Mouse (Mus musculus) midbrain, embryonic 13.5 days (tissue): Measurements from ENCODE around the gene Wdr18. TPM values are rescaled to one million over a fixed set of nuclear protein-coding genes. Genes with fewer than 3 reads are reported as not detected.

Source experiments
- ATAC-seq: fragments of 200-750 bp; cut with Nextera tagmentation; 2 replicates; pipeline ENCODE4 v1.8.0; 2017; ENCODE audit warnings: mild to moderate bottlenecking, moderate TSS enrichment, moderate library complexity
- H3K27ac ChIP-seq: fragments of 300-500 bp; sonication (generic); 2 replicates; pipeline ENCODE4 v1.5.1; 2015; ENCODE audit warnings: inconsistent platforms, mild to moderate bottlenecking, moderate library complexity
- H3K27me3 ChIP-seq: fragments of 300-500 bp; sonication (generic); 2 replicates; pipeline ENCODE4 v1.6.1; 2015; ENCODE audit warnings: mild to moderate bottlenecking, inconsistent platforms
- H3K36me3 ChIP-seq: fragments of 300-500 bp; sonication (generic); 2 replicates; pipeline ENCODE4 v1.6.1; 2015; ENCODE audit warnings: mild to moderate bottlenecking, inconsistent platforms
- H3K4me1 ChIP-seq: fragments of 300-500 bp; sonication (generic); replicated peaks from 2 replicates; pipeline ENCODE4 v1.6.1; 2015; ENCODE audit warnings: inconsistent platforms
- H3K4me2 ChIP-seq: fragments of 300-500 bp; sonication (generic); replicated peaks from 2 replicates; pipeline ENCODE4 v1.6.1; 2015; ENCODE audit warnings: moderate library complexity, mild to moderate bottlenecking, inconsistent platforms
- H3K4me3 ChIP-seq: fragments of 300-500 bp; sonication (generic); replicated peaks from 2 replicates; pipeline ENCODE4 v1.5.1; 2015; ENCODE audit warnings: mild to moderate bottlenecking, inconsistent platforms
- H3K9ac ChIP-seq: fragments of 300-500 bp; sonication (generic); replicated peaks from 2 replicates; pipeline ENCODE4 v1.6.1; 2015; ENCODE audit warnings: mild to moderate bottlenecking, inconsistent platforms
- H3K9me3 ChIP-seq: fragments of 300-500 bp; sonication (generic); 2 replicates; pipeline ENCODE4 v1.6.1; 2016; ENCODE audit warnings: mild to moderate bottlenecking, inconsistent platforms
- WGBS: fragments of 180-500 bp; shearing (Covaris S2); methylation state at CpG from one replicate; pipeline ENCODE4 v1.1.7; 2015; 5-methylcytosine and 5-hydroxymethylcytosine counted together
- polyA plus RNA-seq: library from polyadenylated mRNA; unstranded; fragments of >200 nt; fragmentation: Nextera tagmentation; extraction: Ambion mirVana; gene quantifications from 2 replicates; pipeline ENCODE4 v1.2.1, GENCODE M21; 2015

Wdr18 gene
- polyA plus RNA-seq, 1 experiment from 2014 or later = 76.7 TPM

- Histone ChIP-seq H3K27ac (no peak overlapping the region), H3K27me3 (no peaks in the 10 kb centered on the region), H3K4me2 (peak overlapping the region; percentile 91), H3K4me1 (peaks cover 73% of the 10 kb centered on the region), H3K9ac (peak overlapping the region; percentile 3; the same call in 1 of the 2 replicates), H3K4me3 (peak overlapping the region; percentile 81; the same call in 1 of the 2 replicates), H3K9me3 (no peaks in the 10 kb centered on the region), H3K36me3 (peaks cover 41% of the 10 kb centered on the region)
- ATAC-seq = no peak
- WGBS = 89% methylated on average over 18 of the region's 18 CpGs
These were observed 29.8 kb upstream of the Wdr18 start for GRCm38 (mm10) chr10:79929967-79930825.

DNA sequence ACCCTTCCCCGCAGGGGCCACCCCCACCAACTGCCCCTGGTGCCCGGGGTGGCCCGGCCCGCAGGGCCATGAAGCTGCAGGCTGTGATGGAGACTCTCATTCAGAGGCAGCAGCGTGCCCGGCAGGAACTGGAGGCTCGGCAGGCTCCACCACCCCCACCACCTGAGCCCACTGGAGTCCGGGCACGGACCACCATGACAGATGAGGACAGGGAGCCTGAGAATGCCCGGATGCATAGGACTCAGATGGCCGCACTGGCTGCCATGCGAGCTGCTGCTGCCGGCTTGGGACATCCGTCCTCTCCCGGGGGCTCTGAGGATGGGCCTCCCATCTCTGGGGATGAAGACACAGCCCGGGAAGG is 29.1 kb upstream of the Wdr18 start:
- no peaks in the 10 kb centered on the region for H3K9me3 ChIP-seq
- H3K4me1 ChIP-seq = peaks cover 69% of the 10 kb centered on the region

GRCm38 (mm10) chr10:79931797-79932196 is 28.2 kb upstream of the Wdr18 start:
- 90% methylated on average over 9 of the region's 9 CpGs for WGBS
- Histone ChIP-seq H3K4me1 (peaks cover 68% of the 10 kb centered on the region), H3K36me3 (peaks cover 45% of the 10 kb centered on the region), H3K4me3 (no peak overlapping the region), H3K9ac (0 out of 2 replicates have a peak overlapping the region, but pooled peaks have one; percentile 54), H3K27ac (no peak overlapping the region; the same call in 1 of the 2 replicates), H3K4me2 (no peak overlapping the region), H3K27me3 (no peaks in the 10 kb centered on the region), H3K9me3 (no peaks in the 10 kb centered on the region)
- ATAC-seq = no peak

More for the DNA sequence above, 29.1 kb upstream of the Wdr18 start:
- Histone ChIP-seq H3K4me3 (no peak overlapping the region), H3K4me2 (no peak overlapping the region), H3K27ac (no peak overlapping the region), H3K9ac (no peak overlapping the region; the same call in 1 of the 2 replicates), H3K27me3 (no peaks in the 10 kb centered on the region), H3K36me3 (peaks cover 42% of the 10 kb centered on the region)
- WGBS = 81% methylated on average over 16 of the region's 16 CpGs
- no peak for ATAC-seq

GRCm38 (mm10) chr10:79932736-79933135 is 27.2 kb upstream of the Wdr18 start:
- H3K27me3 ChIP-seq = no peaks in the 10 kb centered on the region
- H3K36me3 ChIP-seq = peaks cover 53% of the 10 kb centered on the region
- H3K27ac ChIP-seq = peak overlapping the region; percentile 22
- H3K9ac ChIP-seq = peak overlapping the region; percentile 54
- whole genome bisulfite sequencing = 19% methylated on average over 8 of the region's 8 CpGs
- H3K9me3 ChIP-seq = no peaks in the 10 kb centered on the region
- no peak overlapping the region for H3K4me3 ChIP-seq
- no peak for ATAC-seq
- 0 out of 2 replicates have a peak overlapping the region, but pooled peaks have one; percentile 4 for H3K4me2 ChIP-seq
- H3K4me1 ChIP-seq = peaks cover 74% of the 10 kb centered on the region

- Histone ChIP-seq H3K27me3 (no peaks in the 10 kb centered on the region), H3K36me3 (peaks cover 57% of the 10 kb centered on the region), H3K4me2 (0 out of 2 replicates have a peak overlapping the region, but pooled peaks have one; percentile 4), H3K9me3 (no peaks in the 10 kb centered on the region), H3K4me3 (no peak overlapping the region), H3K4me1 (peaks cover 73% of the 10 kb centered on the region), H3K9ac (peak overlapping the region; percentile 54; the same call in 1 of the 2 replicates), H3K27ac (peak overlapping the region; percentile 22; the same call in 1 of the 2 replicates)
- WGBS = 72% methylated on average over 9 of the region's 9 CpGs
- no peak for ATAC-seq
These were observed 26.7 kb upstream of the Wdr18 start for GRCm38 (mm10) chr10:79933145-79933679.

- no peak overlapping the region for H3K4me2 ChIP-seq
- no peak overlapping the region; the same call in 1 of the 2 replicates for H3K27ac ChIP-seq
- 29% methylated on average over 6 of the region's 6 CpGs for WGBS
- H3K4me1 ChIP-seq = peaks cover 68% of the 10 kb centered on the region
- H3K9ac ChIP-seq = no peak overlapping the region
- H3K36me3 ChIP-seq = peaks cover 57% of the 10 kb centered on the region
- no peaks in the 10 kb centered on the region for H3K27me3 ChIP-seq
- no peak for ATAC-seq
- H3K9me3 ChIP-seq = no peaks in the 10 kb centered on the region
- no peak overlapping the region for H3K4me3 ChIP-seq
These were observed 26.1 kb upstream of the Wdr18 start for GRCm38 (mm10) chr10:79933861-79934260.

- Histone ChIP-seq H3K36me3 (peaks cover 57% of the 10 kb centered on the region), H3K27ac (peak overlapping the region; percentile 35; the same call in 1 of the 2 replicates), H3K4me3 (no peak overlapping the region), H3K4me2 (no peak overlapping the region), H3K9me3 (no peaks in the 10 kb centered on the region), H3K4me1 (peaks cover 64% of the 10 kb centered on the region), H3K27me3 (no peaks in the 10 kb centered on the region), H3K9ac (no peak overlapping the region)
- 74% methylated on average over 13 of the region's 13 CpGs for WGBS
- peak; percentile 32 for ATAC-seq
These were observed 25.7 kb upstream of the Wdr18 start for GRCm38 (mm10) chr10:79934272-79934721.

- no peaks in the 10 kb centered on the region for H3K27me3 ChIP-seq
- H3K9ac ChIP-seq = no peak overlapping the region
- H3K4me2 ChIP-seq = no peak overlapping the region
- H3K4me1 ChIP-seq = peaks cover 57% of the 10 kb centered on the region
- 0 out of 2 replicates have a peak overlapping the region, but pooled peaks have one; percentile 39 for H3K27ac ChIP-seq
- H3K4me3 ChIP-seq = no peak overlapping the region
- H3K36me3 ChIP-seq = peaks cover 57% of the 10 kb centered on the region
- ATAC-seq = no peak
- no peaks in the 10 kb centered on the region for H3K9me3 ChIP-seq
- WGBS = 90% methylated on average over 16 of the region's 16 CpGs
These were observed 25.0 kb upstream of the Wdr18 start for GRCm38 (mm10) chr10:79934794-79935569.

DNA sequence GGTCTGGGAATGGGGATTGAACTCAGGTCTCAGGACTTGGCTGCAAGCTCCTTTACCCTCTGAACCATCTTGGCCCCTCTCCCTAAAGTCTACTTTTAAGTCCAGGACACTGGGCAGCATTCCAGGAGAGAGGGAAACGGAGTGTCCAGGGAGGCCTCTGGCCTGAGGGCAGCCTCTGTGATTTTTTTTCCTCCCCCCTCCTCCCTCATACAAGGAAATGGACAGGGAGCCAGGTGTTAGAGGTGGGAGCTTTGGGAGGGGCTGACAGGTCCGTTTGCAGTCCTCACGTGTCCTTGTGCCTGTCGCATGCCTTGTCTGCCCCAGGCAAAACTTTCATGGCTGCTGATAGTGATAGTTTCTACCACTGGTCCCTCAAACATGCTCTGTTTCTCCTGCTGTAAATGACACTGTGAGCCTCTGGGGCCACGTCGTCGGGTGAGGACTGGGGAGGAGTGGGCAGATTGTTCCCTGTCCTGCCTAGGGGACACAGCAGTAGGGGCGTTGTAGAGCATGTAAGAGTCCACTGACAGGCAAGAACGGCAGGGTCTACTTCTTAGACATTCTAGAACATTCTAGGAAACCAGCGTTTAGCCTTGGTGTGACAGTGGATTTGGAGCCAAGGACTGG is 23.6 kb upstream of the Wdr18 start:
- no peak for ATAC-seq
- no peak overlapping the region for H3K9ac ChIP-seq
- peaks cover 56% of the 10 kb centered on the region for H3K36me3 ChIP-seq
- peaks cover 44% of the 10 kb centered on the region for H3K4me1 ChIP-seq
- H3K9me3 ChIP-seq = no peaks in the 10 kb centered on the region
- peak overlapping the region; percentile 9; the same call in 1 of the 2 replicates for H3K27ac ChIP-seq
- no peaks in the 10 kb centered on the region for H3K27me3 ChIP-seq
- H3K4me3 ChIP-seq = no peak overlapping the region
- no peak overlapping the region for H3K4me2 ChIP-seq
- 81% methylated on average over 10 of the region's 10 CpGs for WGBS

DNA sequence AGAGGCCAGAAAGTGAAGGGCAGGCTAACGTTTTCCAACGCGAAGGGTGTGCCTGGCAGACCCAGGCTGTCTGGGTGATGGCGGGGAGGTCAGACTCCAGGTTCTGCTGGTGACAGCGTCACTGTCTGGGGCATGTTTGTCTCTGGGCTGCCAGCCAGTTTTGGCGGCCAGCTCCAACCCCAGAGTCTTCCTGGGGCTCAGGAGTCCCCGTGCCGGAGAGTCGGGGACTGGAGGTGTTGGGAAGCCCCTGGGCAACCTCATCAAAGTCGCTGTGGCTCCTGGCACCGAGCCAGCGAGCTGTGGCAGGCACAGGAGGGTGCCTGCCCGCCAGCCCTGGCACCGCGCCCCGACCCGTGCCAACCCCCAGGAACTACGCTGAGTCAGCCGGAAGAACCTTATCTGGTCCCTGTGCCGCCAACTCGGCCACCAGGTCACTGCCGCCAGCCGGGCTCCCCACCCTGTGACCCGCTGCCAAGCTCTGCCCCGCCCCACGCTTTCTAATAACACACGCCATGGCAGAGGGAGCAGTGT is 23.0 kb upstream of the Wdr18 start:
- Histone ChIP-seq H3K4me2 (no peak overlapping the region), H3K4me3 (no peak overlapping the region), H3K27ac (0 out of 2 replicates have a peak overlapping the region, but pooled peaks have one; percentile 9), H3K9ac (no peak overlapping the region), H3K36me3 (peaks cover 56% of the 10 kb centered on the region), H3K27me3 (no peaks in the 10 kb centered on the region), H3K4me1 (peaks cover 42% of the 10 kb centered on the region), H3K9me3 (no peaks in the 10 kb centered on the region)
- ATAC-seq = no peak
- 72% methylated on average over 27 of the region's 27 CpGs for whole genome bisulfite sequencing
